Mouse (Mus musculus): ENCODE measurements around the gene Slc25a33. TPM values are rescaled to one million over a fixed set of nuclear protein-coding genes. Genes with fewer than 3 reads are reported as not detected.
"Not testable (repeated sequence)": the region's sequence is repeated elsewhere in the genome, so short reads cannot be mapped to it uniquely, and the experiment has no call there.

Gene Slc25a33
- polyA plus RNA-seq, 1 experiment from 2014 or later: 22.0 TPM

DNA sequence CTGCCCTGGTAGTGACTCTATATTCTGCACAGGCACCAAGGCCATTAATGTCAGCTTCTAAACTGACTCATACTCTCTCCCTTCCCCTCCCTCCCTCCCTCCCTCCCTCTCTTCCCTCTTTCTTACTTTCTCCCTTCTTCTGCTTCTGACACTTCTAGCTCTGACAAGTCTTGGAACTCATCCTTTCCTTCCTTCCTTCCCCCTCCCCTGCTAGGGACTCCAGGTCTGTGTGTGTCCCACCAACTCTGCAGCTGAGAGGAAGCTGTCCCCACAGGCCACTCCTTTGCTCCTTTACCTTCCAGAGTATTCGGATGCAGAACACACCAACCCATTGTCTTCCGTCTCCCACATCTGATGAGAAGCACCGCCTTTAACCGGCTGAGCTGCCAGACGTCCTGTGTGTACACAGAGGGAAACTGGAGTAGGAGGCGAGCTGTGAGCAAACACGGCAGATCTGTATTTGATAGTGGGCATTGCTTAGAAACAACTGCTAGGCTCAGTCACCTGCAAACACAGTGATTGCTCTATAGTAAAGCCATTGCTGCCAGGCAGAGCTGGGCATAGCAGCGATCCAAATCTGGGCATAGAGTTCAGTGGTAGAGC lies 1.8 kb upstream of the Slc25a33 start:
- 42% methylated on average over 8 of the region's 8 CpGs for WGBS
- Histone ChIP-seq H3K27me3 (ENCODE audit: control insufficient read depth, insufficient read depth, low read length) (no peaks in the 10 kb centered on the region), H3K9ac (ENCODE audit: low read length) (no peak overlapping the region), H3K9me3 (ENCODE audit: control insufficient read depth, low read length) (no peaks in the 10 kb centered on the region), H3K4me1 (ENCODE audit: control insufficient read depth, insufficient read depth, low read length) (peaks cover 11% of the 10 kb centered on the region), H3K4me2 (ENCODE audit: low read depth) (no peak overlapping the region), H3K36me3 (ENCODE audit: control insufficient read depth, insufficient read depth, low read length) (no peaks in the 10 kb centered on the region), H3K27ac (ENCODE audit: low read depth, low read length) (no peak overlapping the region), H3K4me3 (ENCODE audit: low read depth, low read length) (no peak overlapping the region)
- ATAC-seq (ENCODE audit: insufficient read depth, low FRiP score, low TSS enrichment): no peak
- peak; percentile 30 for DNase-seq (ENCODE audit: low spot score)

DNA sequence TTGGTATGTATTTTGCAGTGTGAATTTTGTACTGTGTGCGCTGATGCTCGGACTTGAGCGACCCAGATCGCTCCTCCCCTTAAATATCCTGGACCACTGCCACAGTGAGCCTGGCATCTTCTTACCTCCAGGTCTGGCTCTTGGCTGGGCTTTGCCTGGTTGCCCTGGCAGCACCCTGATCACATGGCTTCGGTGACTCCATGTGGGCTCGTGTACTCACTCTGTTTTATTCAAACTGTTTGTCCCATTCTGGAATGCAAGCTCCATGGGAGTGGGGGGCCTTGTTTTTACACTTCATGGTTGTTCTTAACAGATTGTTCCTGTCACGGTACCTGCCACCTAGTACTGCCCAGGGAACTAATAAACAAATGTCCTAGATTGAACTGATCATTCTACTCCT lies 1.3 kb upstream of the Slc25a33 start:
- Histone ChIP-seq H3K27me3 (ENCODE audit: control insufficient read depth, insufficient read depth, low read length) (no peaks in the 10 kb centered on the region), H3K4me2 (ENCODE audit: low read depth) (no peak overlapping the region), H3K4me1 (ENCODE audit: control insufficient read depth, insufficient read depth, low read length) (peaks cover 11% of the 10 kb centered on the region), H3K9ac (ENCODE audit: low read length) (no peak overlapping the region), H3K36me3 (ENCODE audit: control insufficient read depth, insufficient read depth, low read length) (no peaks in the 10 kb centered on the region), H3K27ac (ENCODE audit: low read depth, low read length) (no peak overlapping the region), H3K9me3 (ENCODE audit: control insufficient read depth, low read length) (no peaks in the 10 kb centered on the region), H3K4me3 (ENCODE audit: low read depth, low read length) (no peak overlapping the region)
- DNase-seq (ENCODE audit: low spot score) (no peak), ATAC-seq (ENCODE audit: insufficient read depth, low FRiP score, low TSS enrichment) (no peak)
- 77% methylated on average over 7 of the region's 7 CpGs for WGBS

DNA sequence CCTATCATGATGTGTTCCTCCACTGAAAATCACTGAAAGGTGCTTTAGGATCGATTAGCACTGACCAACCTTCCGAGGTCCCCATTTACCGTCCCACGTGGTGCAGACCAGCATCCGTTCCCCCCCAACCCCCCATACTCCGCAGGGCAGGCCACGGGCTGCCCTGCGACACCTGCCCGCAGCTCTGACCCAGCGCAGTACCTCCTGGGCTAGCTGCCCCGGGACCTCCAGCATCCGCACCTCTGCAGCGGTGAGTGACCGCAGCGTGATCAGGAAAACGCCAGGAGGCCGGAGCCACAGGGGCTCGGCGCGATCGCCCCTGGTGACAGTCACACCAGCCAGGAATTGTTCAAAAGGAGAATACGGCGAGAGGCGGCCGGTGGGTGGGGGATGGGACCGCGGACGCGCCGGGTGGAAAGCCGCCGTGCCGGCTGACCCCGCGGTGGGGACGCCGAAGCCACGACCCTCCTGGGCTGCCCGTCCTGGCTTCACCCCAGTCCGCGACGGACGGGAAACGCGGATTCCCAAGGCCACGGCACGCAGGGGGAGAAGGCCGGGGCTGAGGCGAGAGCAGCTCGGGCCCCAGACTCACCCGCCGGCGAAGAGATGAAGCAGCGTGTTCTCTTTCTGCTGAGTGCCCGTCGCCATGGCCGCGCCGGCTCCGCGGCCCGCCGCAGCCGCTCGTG lies 526 bp downstream of the Slc25a33 start:
- DNase-seq (ENCODE audit: low spot score) (no peak), ATAC-seq (ENCODE audit: insufficient read depth, low FRiP score, low TSS enrichment) (peak; percentile 63)
- no peaks in the 10 kb centered on the region for H3K9me3 ChIP-seq (ENCODE audit: control insufficient read depth, low read length)
- peaks cover 11% of the 10 kb centered on the region for H3K4me1 ChIP-seq (ENCODE audit: control insufficient read depth, insufficient read depth, low read length)
- no peaks in the 10 kb centered on the region for H3K36me3 ChIP-seq (ENCODE audit: control insufficient read depth, insufficient read depth, low read length)
- peak overlapping the region; percentile 83 for H3K27ac ChIP-seq (ENCODE audit: low read depth, low read length)
- peak overlapping the region; percentile 74 for H3K4me3 ChIP-seq (ENCODE audit: low read depth, low read length)
- H3K27me3 ChIP-seq (ENCODE audit: control insufficient read depth, insufficient read depth, low read length): no peaks in the 10 kb centered on the region
- WGBS: 0% methylated on average over 45 of the region's 65 CpGs
- H3K9ac ChIP-seq (ENCODE audit: low read length): peak overlapping the region; percentile 81
- H3K4me2 ChIP-seq (ENCODE audit: low read depth): peak overlapping the region; percentile 99

DNA sequence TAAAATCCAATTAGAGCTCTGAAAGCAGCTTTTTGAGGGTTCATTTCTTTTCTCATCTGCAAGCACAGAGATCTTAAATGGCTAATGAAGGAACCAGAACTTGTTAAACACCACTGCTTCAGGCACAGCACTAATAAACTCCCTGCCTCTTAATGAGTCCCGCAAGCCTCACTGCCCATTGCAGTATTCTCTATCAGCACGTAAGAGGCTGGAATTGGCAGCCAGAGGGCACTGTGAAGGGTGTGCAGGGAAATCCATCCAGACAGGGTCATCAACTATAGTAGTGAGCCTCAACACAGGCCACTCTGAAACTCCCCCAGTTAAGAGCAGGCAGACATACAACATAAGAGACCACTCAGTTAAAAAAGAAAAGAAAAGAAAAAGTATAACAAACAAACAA lies 1.7 kb downstream of the Slc25a33 start:
- H3K9me3 ChIP-seq (ENCODE audit: control insufficient read depth, low read length): no peaks in the 10 kb centered on the region
- no peaks in the 10 kb centered on the region for H3K27me3 ChIP-seq (ENCODE audit: control insufficient read depth, insufficient read depth, low read length)
- H3K4me3 ChIP-seq (ENCODE audit: low read depth, low read length): no peak overlapping the region
- H3K4me1 ChIP-seq (ENCODE audit: control insufficient read depth, insufficient read depth, low read length): peaks cover 11% of the 10 kb centered on the region
- H3K4me2 ChIP-seq (ENCODE audit: low read depth): no peak overlapping the region
- no peaks in the 10 kb centered on the region for H3K36me3 ChIP-seq (ENCODE audit: control insufficient read depth, insufficient read depth, low read length)
- DNase-seq (ENCODE audit: low spot score) (no peak), ATAC-seq (ENCODE audit: insufficient read depth, low FRiP score, low TSS enrichment) (no peak)
- H3K27ac ChIP-seq (ENCODE audit: low read depth, low read length): no peak overlapping the region
- whole genome bisulfite sequencing: 24% methylated on average over 2 of the region's 2 CpGs
- no peak overlapping the region for H3K9ac ChIP-seq (ENCODE audit: low read length)

DNA sequence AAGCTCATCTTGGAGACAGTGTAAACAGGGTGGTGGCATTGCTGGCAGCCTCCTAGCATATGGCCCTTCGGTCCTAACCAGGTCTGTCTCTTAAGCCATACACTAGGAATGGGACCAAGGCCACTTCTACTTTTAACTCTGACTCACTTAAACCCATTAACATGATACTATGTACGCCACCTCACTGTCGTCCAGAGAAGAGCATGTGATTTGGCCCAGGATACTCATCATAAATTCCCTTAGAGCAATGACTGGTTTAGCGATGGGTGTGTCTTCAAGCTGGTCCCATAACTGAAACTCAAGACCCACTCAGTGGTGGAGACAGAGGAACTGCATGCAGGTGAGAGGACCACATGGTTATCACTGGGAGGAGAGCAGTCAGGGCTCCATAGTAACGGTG lies 8.9 kb downstream of the Slc25a33 start:
- Histone ChIP-seq H3K4me3 (ENCODE audit: low read depth, low read length) (no peak overlapping the region), H3K27me3 (ENCODE audit: control insufficient read depth, insufficient read depth, low read length) (no peaks in the 10 kb centered on the region), H3K36me3 (ENCODE audit: control insufficient read depth, insufficient read depth, low read length) (no peaks in the 10 kb centered on the region), H3K9ac (ENCODE audit: low read length) (no peak overlapping the region), H3K4me2 (ENCODE audit: low read depth) (no peak overlapping the region), H3K9me3 (ENCODE audit: control insufficient read depth, low read length) (no peaks in the 10 kb centered on the region), H3K4me1 (ENCODE audit: control insufficient read depth, insufficient read depth, low read length) (no peaks in the 10 kb centered on the region), H3K27ac (ENCODE audit: low read depth, low read length) (no peak overlapping the region)
- WGBS: 93% methylated on average over 5 of the region's 5 CpGs
- ATAC-seq (ENCODE audit: insufficient read depth, low FRiP score, low TSS enrichment): no peak
- no peak for DNase-seq (ENCODE audit: low spot score)

DNA sequence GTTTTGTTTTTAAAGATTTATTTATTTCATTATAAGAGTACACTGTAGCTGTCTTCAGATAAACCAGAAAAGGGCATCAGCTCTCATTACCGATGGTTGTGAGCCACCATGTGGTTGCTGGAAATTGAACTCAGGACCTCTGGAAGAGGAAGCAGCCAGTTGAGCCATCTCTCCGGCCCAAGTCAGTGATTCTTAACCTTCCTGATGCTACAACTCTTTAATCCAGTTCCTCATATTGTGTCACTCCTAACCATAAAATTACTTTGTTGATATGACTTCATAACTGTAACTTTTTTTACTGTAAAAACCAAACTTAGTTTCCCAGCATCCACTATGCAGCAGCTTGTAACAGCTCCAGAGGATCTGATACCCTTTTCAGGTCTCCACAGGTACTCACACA lies 10.7 kb downstream of the Slc25a33 start:
- Histone ChIP-seq H3K4me2 (ENCODE audit: low read depth) (no peak overlapping the region), H3K9ac (ENCODE audit: low read length) (no peak overlapping the region), H3K27me3 (ENCODE audit: control insufficient read depth, insufficient read depth, low read length) (no peaks in the 10 kb centered on the region), H3K27ac (ENCODE audit: low read depth, low read length) (no peak overlapping the region), H3K9me3 (ENCODE audit: control insufficient read depth, low read length) (no peaks in the 10 kb centered on the region), H3K4me1 (ENCODE audit: control insufficient read depth, insufficient read depth, low read length) (no peaks in the 10 kb centered on the region), H3K36me3 (ENCODE audit: control insufficient read depth, insufficient read depth, low read length) (no peaks in the 10 kb centered on the region), H3K4me3 (ENCODE audit: low read depth, low read length) (no peak overlapping the region)
- 91% methylated on average over 2 of the region's 2 CpGs for WGBS
- DNase-seq (ENCODE audit: low spot score) (no peak), ATAC-seq (ENCODE audit: insufficient read depth, low FRiP score, low TSS enrichment) (no peak)

DNA sequence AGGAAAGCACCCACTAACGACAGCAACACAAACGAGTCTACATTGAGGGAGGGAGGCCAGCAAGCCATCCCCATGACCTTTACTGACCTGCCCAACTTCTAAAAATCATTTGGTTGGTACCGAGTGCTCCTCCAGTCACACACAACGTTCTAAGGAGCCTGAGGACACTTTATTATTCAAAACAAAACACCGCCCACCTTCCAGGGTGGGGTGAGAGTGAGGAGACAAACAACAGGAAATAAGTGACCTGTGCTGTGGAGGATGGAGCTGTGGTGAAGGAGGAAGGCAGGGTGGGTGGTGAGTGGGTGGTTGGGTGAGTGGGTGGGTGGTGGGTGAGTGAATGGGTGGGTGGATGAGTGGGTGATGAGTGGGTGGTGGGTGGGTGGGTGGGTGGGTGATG lies 14.6 kb downstream of the Slc25a33 start:
- DNase-seq (ENCODE audit: low spot score) (no peak), ATAC-seq (ENCODE audit: insufficient read depth, low FRiP score, low TSS enrichment) (no peak)
- no peak overlapping the region for H3K9ac ChIP-seq (ENCODE audit: low read length)
- 0 out of 2 replicates have a peak, but pooled peaks cover 2% of the 10 kb centered on the region for H3K36me3 ChIP-seq (ENCODE audit: control insufficient read depth, insufficient read depth, low read length)
- H3K4me3 ChIP-seq (ENCODE audit: low read depth, low read length): no peak overlapping the region
- no peaks in the 10 kb centered on the region for H3K27me3 ChIP-seq (ENCODE audit: control insufficient read depth, insufficient read depth, low read length)
- H3K27ac ChIP-seq (ENCODE audit: low read depth, low read length): no peak overlapping the region
- H3K4me2 ChIP-seq (ENCODE audit: low read depth): no peak overlapping the region
- H3K9me3 ChIP-seq (ENCODE audit: control insufficient read depth, low read length): no peaks in the 10 kb centered on the region
- no peaks in the 10 kb centered on the region for H3K4me1 ChIP-seq (ENCODE audit: control insufficient read depth, insufficient read depth, low read length)
- WGBS: 63% methylated on average over 5 of the region's 5 CpGs

DNA sequence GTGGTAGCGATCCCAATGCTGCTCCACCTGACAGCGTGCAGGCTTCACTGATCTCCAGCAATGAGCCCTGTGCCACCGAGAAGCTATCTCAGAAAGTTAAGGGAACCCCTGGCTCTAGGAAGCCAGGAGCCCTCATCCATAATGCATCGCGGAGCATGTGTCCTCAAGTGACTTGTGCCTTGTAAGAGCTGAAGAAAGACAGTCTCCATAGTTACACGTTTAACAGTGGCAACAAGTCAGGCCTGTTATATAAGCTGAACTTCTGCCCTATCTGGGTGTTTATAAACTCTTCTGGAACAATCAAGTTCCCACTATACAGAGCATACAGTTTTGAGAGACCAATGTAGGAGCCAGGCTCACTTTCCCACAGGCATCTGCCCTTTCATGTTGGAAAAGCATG lies 15.7 kb downstream of the Slc25a33 start:
- no peak for DNase-seq (ENCODE audit: low spot score)
- Histone ChIP-seq H3K4me2 (ENCODE audit: low read depth) (no peak overlapping the region), H3K9me3 (ENCODE audit: control insufficient read depth, low read length) (no peaks in the 10 kb centered on the region), H3K36me3 (ENCODE audit: control insufficient read depth, insufficient read depth, low read length) (0 out of 2 replicates have a peak, but pooled peaks cover 2% of the 10 kb centered on the region), H3K9ac (ENCODE audit: low read length) (no peak overlapping the region), H3K4me3 (ENCODE audit: low read depth, low read length) (no peak overlapping the region), H3K27me3 (ENCODE audit: control insufficient read depth, insufficient read depth, low read length) (no peaks in the 10 kb centered on the region), H3K27ac (ENCODE audit: low read depth, low read length) (no peak overlapping the region), H3K4me1 (ENCODE audit: control insufficient read depth, insufficient read depth, low read length) (no peaks in the 10 kb centered on the region)
- 81% methylated on average over 6 of the region's 6 CpGs for WGBS
- ATAC-seq (ENCODE audit: insufficient read depth, low FRiP score, low TSS enrichment): no peak

DNA sequence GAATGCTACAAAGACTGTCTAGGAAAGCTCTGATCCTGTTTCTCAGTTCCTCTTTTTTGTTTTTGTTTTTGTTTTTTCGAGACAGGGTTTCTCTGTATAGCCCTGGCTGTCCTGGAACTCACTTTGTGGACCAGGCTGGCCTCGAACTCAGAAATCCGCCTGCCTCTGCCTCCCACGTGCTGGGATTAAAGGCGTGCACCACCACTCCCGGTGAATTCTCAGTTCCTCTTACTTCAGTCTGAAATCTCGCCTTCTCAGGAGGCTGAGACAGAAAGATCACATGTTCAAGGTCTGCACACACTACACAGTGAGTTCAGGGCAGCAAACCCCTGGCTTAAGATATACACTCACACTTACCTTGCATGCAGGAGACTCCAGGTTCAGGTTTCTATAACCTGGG lies 17.5 kb downstream of the Slc25a33 start:
- not testable (repeated sequence) for H3K36me3 ChIP-seq (ENCODE audit: control insufficient read depth, insufficient read depth, low read length); H3K9me3 ChIP-seq (ENCODE audit: control insufficient read depth, low read length); H3K9ac ChIP-seq (ENCODE audit: low read length); H3K27ac ChIP-seq (ENCODE audit: low read depth, low read length); H3K4me2 ChIP-seq (ENCODE audit: low read depth); H3K4me1 ChIP-seq (ENCODE audit: control insufficient read depth, insufficient read depth, low read length); H3K27me3 ChIP-seq (ENCODE audit: control insufficient read depth, insufficient read depth, low read length); DNase-seq (ENCODE audit: low spot score); ATAC-seq (ENCODE audit: insufficient read depth, low FRiP score, low TSS enrichment); H3K4me3 ChIP-seq (ENCODE audit: low read depth, low read length)
- WGBS: 88% methylated on average over 7 of the region's 7 CpGs

Measured in neural tube, embryonic 11.5 days (tissue).